Mouse (Mus musculus) CH12.LX (cell line): Measurements from ENCODE around the gene Erbb4.

Source experiments
- CTCF ChIP-seq, 2 experiments: IDR thresholded peaks in 1 of 2; conservative IDR thresholded peaks in 1 of 2; 2 replicates each; pipeline ENCODE4 v1.5.1; 2011 to 2012; ENCODE audit warnings: low read depth in 2 of 2, low read length in 2 of 2, improper control_type of control experiment in 1 of 2, inconsistent platforms in 1 of 2, mild to moderate bottlenecking in 1 of 2, moderate library complexity in 1 of 2
- EP300 ChIP-seq: IDR thresholded peaks from 2 replicates; pipeline ENCODE4 v1.6.1; 2011; ENCODE audit warnings: low read length, improper control_type of control experiment
- TCF12 ChIP-seq: IDR thresholded peaks from 2 replicates; pipeline ENCODE4 v1.6.1; 2014; ENCODE audit warnings: low read depth, mild to moderate bottlenecking, inconsistent platforms, low read length, improper control_type of control experiment

DNA sequence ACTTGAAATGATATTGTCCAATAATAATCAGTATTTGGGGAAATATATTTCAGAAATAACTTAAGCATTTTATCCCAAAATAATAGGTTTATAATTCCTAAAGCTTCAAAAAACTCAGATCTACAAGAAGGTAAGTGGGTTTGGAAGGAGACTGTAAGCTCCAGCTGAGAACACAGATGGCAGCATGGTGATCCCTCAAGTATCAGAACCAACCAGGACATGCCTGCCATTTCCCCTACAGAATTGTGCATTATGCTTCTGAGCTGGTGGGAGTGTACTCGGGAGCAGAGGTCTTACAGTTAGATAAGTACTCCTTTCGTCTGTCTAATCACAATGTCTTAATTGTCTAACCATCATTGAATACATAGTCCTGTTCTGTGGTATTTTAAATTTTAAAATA lies 823.4 kb downstream of the Erbb4 start:
- no peak for TF ChIP-seq TCF12
- TF ChIP-seq CTCF (conservative IDR thresholded peaks at IDR 0.05 in 1 of 2, IDR thresholded peaks at IDR 0.05 in 1 of 2; ENCODE audit: low read depth in 2 of 2, low read length in 2 of 2) = no peak
- TF ChIP-seq EP300 = no peak
